8 mouse cellular contexts compared by ENCODE assay signal in genomic region chrX:136032799-136033763, GRCm38 (mm10). TPM values are rescaled to one million over a fixed set of nuclear protein-coding genes. Genes with fewer than 3 reads are reported as not detected.
DNase-seq lines count a peak whose midpoint lies in the region; ATAC-seq and TF ChIP-seq lines count a peak whose summit lies in the region.
"Not testable (repeated sequence)": the region's sequence is repeated elsewhere in the genome, so short reads cannot be mapped to it uniquely, and the experiment has no call there.

Arxes1 (plus strand) TSS chrX:136033367.

- H3K27ac ChIP-seq in forebrain, embryonic 14.5 days (ENCODE audit: low read depth, low read length); heart, postnatal 0 days (ENCODE audit: low read depth); kidney, embryonic 16.5 days (ENCODE audit: low read length): not testable (repeated sequence)
- H3K27ac ChIP-seq in limb, embryonic 10.5 days: peak within 1 kb of the TSS; percentile 46; the same call in 1 of the 2 replicates

- DNase-seq in NIH3T3 (ENCODE audit: low read depth): peak; percentile 35
- DNase-seq in cerebellum, adult 9-11 months: peak; percentile 52
- DNase-seq in forebrain, embryonic 14.5 days (ENCODE audit: low spot score); heart, postnatal 0 days (ENCODE audit: low spot score); limb, embryonic 10.5 days (ENCODE audit: low spot score): not testable (repeated sequence)
- peak; percentile 9 for DNase-seq in retina, postnatal 7 days (ENCODE audit: low read depth, low spot score)

- peak within 1 kb of the TSS; percentile 40 for H3K4me2 ChIP-seq in forebrain, embryonic 14.5 days (ENCODE audit: low read length)
- H3K4me2 ChIP-seq in heart, postnatal 0 days (ENCODE audit: low read depth, low read length): peak within 1 kb of the TSS; percentile 44; the same call in 1 of the 2 replicates
- peak within 1 kb of the TSS; percentile 50 for H3K4me2 ChIP-seq in kidney, embryonic 16.5 days (replicated peaks; ENCODE audit: low read depth, low read length)

- ATAC-seq in forebrain, embryonic 14.5 days: peak; percentile 91
- peak; percentile 91 for ATAC-seq in heart, postnatal 0 days (ENCODE audit: insufficient read depth, low read depth)
- peak; percentile 94 for ATAC-seq in kidney, embryonic 16.5 days (ENCODE audit: low FRiP score, low TSS enrichment)
- ATAC-seq in megakaryocyte-erythroid progenitor cell, adult 5-6 weeks (replicated peaks; ENCODE audit: low FRiP score, low TSS enrichment, poor library complexity, severe bottlenecking): peak; percentile 63

- H3K9me3 ChIP-seq in forebrain, embryonic 14.5 days (replicated peaks; ENCODE audit: control insufficient read depth, low read length); heart, postnatal 0 days (replicated peaks; ENCODE audit: control insufficient read depth, low read length); kidney, embryonic 16.5 days (ENCODE audit: low read length); limb, embryonic 10.5 days (replicated peaks): not testable (repeated sequence)

- not testable (repeated sequence) for H3K4me1 ChIP-seq in forebrain, embryonic 14.5 days (ENCODE audit: control insufficient read depth, insufficient read depth, low read length); heart, postnatal 0 days (ENCODE audit: control insufficient read depth, insufficient read depth); kidney, embryonic 16.5 days (ENCODE audit: insufficient read depth, low read length); limb, embryonic 10.5 days

- H3K4me3 ChIP-seq in forebrain, embryonic 14.5 days (ENCODE audit: low read depth, low read length): peak within 1 kb of the TSS; percentile 19
- H3K4me3 ChIP-seq in heart, postnatal 0 days (ENCODE audit: low read depth, low read length): not testable (repeated sequence)
- H3K4me3 ChIP-seq in kidney, embryonic 16.5 days (ENCODE audit: low read length): peak within 1 kb of the TSS; percentile 36
- peak within 1 kb of the TSS; percentile 42 for H3K4me3 ChIP-seq in limb, embryonic 10.5 days

- not testable (repeated sequence) for TF ChIP-seq EP300 in heart, postnatal 0 days (IDR thresholded peaks at IDR 0.05; ENCODE audit: low read depth)

- not testable (repeated sequence) for H3K9ac ChIP-seq in forebrain, embryonic 14.5 days (ENCODE audit: low read length); heart, postnatal 0 days (replicated peaks; ENCODE audit: low read depth, low read length); kidney, embryonic 16.5 days (replicated peaks; ENCODE audit: low read length)

- not testable (repeated sequence) for TF ChIP-seq CTCF in heart, postnatal 0 days (IDR thresholded peaks at IDR 0.05; ENCODE audit: low read depth)

- not testable (repeated sequence) for H3K36me3 ChIP-seq in forebrain, embryonic 14.5 days (ENCODE audit: control insufficient read depth, insufficient read depth, low read length); heart, postnatal 0 days (replicated peaks; ENCODE audit: control insufficient read depth, insufficient read depth, low read length); kidney, embryonic 16.5 days (ENCODE audit: insufficient read depth, low read length); limb, embryonic 10.5 days

- H3K27me3 ChIP-seq in forebrain, embryonic 14.5 days (replicated peaks; ENCODE audit: control insufficient read depth, insufficient read depth, low read length); heart, postnatal 0 days (ENCODE audit: control insufficient read depth, insufficient read depth, low read length); kidney, embryonic 16.5 days (ENCODE audit: insufficient read depth, low read length): not testable (repeated sequence)
- H3K27me3 ChIP-seq in limb, embryonic 10.5 days (ENCODE audit: low read depth, poor library complexity, severe bottlenecking): peaks cover 63% of the 10 kb centered on the region

- WGBS in forebrain, embryonic 14.5 days: 24% methylated on average over 7 of the region's 49 CpGs
- whole genome bisulfite sequencing in heart, postnatal 0 days: 43% methylated on average over 1 of the region's 49 CpGs
- 29% methylated on average over 14 of the region's 49 CpGs for WGBS in kidney, embryonic 16.5 days
- 13% methylated on average over 6 of the region's 49 CpGs for WGBS in limb, embryonic 10.5 days

RNA-seq across cellular contexts. Expression of gene Arxes1, which starts in this region (rescaled TPM):
- 61.0 and 85.3 TPM in 2 replicates for polyA plus RNA-seq in forebrain, embryonic 14.5 days (2014; fragmentation: Nextera tagmentation; extraction: Ambion mirVana)
- total RNA-seq in heart, postnatal 0 days (2014; rRNA removed; ENCODE audit: low replicate concordance): 1.5 and 3.5 TPM in 2 replicates
- polyA plus RNA-seq in heart, postnatal 0 days (2015; fragmentation: Nextera tagmentation; extraction: Ambion mirVana): 11.7 TPM in 2 replicates
- polyA plus RNA-seq in kidney, embryonic 16.5 days (2015; fragmentation: Nextera tagmentation; extraction: Ambion mirVana): 33.4 and 34.7 TPM in 2 replicates
- 38.1 and 40.5 TPM in 2 replicates for polyA plus RNA-seq in limb, embryonic 10.5 days (2016; fragmentation: Nextera tagmentation; extraction: Ambion mirVana)
- total RNA-seq in megakaryocyte-erythroid progenitor cell, adult 5-6 weeks (2014; fragmentation: Nextera tagmentation): not detected in 2 replicates
- not detected in 2 replicates for total RNA-seq in megakaryocyte-erythroid progenitor cell, adult 5-6 weeks (2017)

Comparison
In these comparisons a context has a peak if more than half of its experiments do, and no peak if none do; other contexts are left out.
1. Peak in ATAC-seq in megakaryocyte-erythroid progenitor cell, adult 5-6 weeks; RNA of the gene not detected or under 1 TPM.